Mouse (Mus musculus) inflammation-experienced regulatory T-cells, adult 16 weeks (primary cell): Measurements from ENCODE around the gene Abo. TPM values are rescaled to one million over a fixed set of nuclear protein-coding genes. Genes with fewer than 3 reads are reported as not detected.

Experiments
- polyA plus RNA-seq: library from polyadenylated mRNA; unstranded; fragments of 100-300 nt; shearing (Covaris generic); gene quantifications from one replicate; pipeline ENCODE4 v1.2.1, GENCODE M21; 2017

The Abo gene
- polyA plus RNA-seq: not detected

DNA sequence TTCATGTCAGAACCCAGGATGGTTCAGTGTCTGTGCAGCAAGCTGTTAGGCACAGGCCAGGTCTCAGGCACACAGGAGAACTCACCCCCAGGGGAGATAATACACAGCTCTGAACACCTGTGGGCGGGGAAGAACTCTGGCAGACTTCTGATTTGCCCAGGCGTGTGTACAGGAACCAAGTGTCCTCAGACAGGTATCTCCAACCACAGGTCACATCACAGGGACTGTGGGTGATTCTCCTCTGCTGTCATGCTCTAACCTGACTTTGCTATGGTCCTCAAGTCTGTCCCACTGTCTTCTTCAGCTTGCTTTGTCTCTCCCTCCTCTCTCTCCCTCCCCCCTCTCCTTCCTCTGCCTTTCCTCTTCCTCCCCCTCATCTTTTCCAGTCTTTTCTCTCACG, at the start of gene Abo:
Gene Abo (minus strand): TSS at position 101 of the 400 bp plus-strand sequence.

DNA sequence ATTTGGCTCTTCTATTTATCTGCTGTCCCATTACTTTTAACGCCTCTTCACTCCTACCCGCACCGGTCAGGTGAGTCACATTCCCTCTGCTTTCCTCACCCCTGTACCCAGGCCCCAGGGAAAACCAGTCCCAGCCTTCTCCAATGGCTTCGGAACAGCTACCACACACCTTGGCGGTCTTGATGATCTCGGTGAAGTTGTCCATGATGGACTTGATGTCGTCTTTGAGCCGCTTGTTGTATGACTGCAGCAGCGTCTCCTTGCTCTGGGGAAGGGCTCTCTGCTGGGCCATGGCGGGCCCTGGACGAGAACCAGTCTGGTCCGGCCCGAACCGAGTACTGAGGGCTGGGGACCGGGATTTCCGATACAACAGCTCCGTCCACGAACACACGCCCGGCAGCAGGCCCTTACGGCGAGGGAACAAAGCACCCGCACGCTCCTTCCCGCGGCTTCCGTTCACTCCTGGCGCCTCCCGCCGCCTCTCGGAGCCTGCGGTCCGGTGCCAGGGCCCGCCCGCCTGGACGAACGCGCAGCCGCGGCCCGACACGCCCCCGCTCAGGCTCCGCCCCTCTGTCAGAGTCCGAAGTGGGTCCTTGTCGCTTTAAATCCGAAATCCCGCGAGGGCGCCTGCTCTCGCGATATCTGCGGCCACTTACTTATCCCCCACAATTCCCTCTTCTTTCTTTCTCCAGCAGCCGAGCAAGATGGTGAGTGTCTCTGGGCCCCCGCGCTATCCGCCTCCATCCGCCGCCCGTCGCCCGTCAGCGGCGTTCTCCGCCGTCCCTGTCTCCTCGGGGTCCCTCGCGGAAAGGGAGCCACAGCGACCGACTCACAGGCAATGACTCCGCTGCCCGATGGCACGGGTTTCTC, 45.6 kb upstream of the Abo start, which contains the start of the genes Med22 and Rpl7a:
Gene Med22 (minus strand): TSS at position 554 of the 870 bp plus-strand sequence.
Gene Rpl7a (plus strand): TSS at position 641 of the 870 bp plus-strand sequence.

DNA sequence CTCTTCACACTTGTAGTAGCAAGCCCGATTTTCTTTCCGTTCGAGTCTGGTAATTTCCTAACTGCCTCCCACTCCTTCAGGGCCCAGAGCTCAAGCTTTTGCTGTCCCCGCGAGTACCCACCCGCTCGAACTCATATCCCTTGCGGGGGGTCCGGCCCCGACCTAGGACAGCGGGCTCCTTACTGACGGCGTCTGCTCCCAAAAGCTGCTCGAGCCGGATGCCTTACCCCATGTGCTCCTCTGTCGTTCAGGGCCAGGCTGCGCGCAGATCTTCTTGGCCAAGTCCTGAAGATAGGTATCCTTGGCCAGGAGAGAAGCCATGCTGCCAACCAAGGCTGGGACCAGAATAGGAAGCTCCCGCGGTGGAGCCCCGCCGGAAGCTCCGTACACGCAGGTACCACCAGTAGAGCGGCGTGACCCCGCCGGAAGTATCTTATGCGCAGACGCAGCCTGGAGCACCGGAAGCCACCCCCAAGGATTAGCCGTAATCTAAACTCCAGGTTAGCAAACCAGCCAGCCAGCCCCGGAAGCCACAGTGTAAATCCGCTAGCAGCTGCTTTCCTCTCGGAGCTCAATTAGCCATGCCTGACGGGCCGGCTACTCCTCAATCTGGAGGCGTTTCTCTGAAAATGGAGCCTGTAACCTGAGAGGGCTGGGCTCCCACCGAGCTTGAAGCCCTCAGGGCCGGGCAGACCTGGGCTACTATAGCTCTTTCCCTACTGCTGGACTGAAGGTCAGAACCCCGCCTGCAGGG, 37.9 kb upstream of the Abo start, which contains the start of gene Surf6:
Gene Surf6 (minus strand): TSS at position 413 of the 754 bp plus-strand sequence.

Other genes with a start within 250 kb of the Abo start
- 3.2 TPM for gene Fam69b, start 236.5 kb downstream of the Abo start, polyA plus RNA-seq
- gene Lcn4, start 193.7 kb downstream of the Abo start, polyA plus RNA-seq: 0.65 TPM
- 48.2 TPM for gene Surf6, start 37.9 kb upstream of the Abo start, polyA plus RNA-seq
- gene Med22, start 45.7 kb upstream of the Abo start, polyA plus RNA-seq: 49.9 TPM
- gene Rpl7a, start 45.8 kb upstream of the Abo start, polyA plus RNA-seq: 266 TPM
- 76.7 TPM for gene Surf2, start 51.4 kb upstream of the Abo start, polyA plus RNA-seq
- 116 TPM for gene Surf1, start 51.6 kb upstream of the Abo start, polyA plus RNA-seq
- 181 TPM for gene Surf4, start 68.9 kb upstream of the Abo start, polyA plus RNA-seq
- gene Stkld1, start 69.1 kb upstream of the Abo start, polyA plus RNA-seq: 0.57 TPM
- 83.9 TPM for gene Rexo4, start 99.4 kb upstream of the Abo start, polyA plus RNA-seq
- gene Adamts13, start 108.4 kb upstream of the Abo start, polyA plus RNA-seq: not detected
- 32.6 TPM for gene Cacfd1, start 144.9 kb upstream of the Abo start, polyA plus RNA-seq
- gene Slc2a6, start 163.0 kb upstream of the Abo start, polyA plus RNA-seq: 5.2 TPM
- gene Mymk, start 207.2 kb upstream of the Abo start, polyA plus RNA-seq: not detected
- 0.24 TPM for gene Adamtsl2, start 214.4 kb upstream of the Abo start, polyA plus RNA-seq